Mouse (Mus musculus) macrophage (primary cell): ENCODE measurements around the gene Hnf4a. TPM values are rescaled to one million over a fixed set of nuclear protein-coding genes. Genes with fewer than 3 reads are reported as not detected.
"Not testable (repeated sequence)": the region's sequence is repeated elsewhere in the genome, so short reads cannot be mapped to it uniquely, and the experiment has no call there.

Source experiments
- H3K27ac ChIP-seq: fragments of 350-480 bp; formaldehyde crosslinking; 2 replicates; pipeline ENCODE4 v1.9.0; 2021
- H3K36me3 ChIP-seq: fragments of 350-480 bp; formaldehyde crosslinking; 2 replicates; pipeline ENCODE4 v1.9.0; 2021; ENCODE audit errors: inconsistent target
- H3K4me3 ChIP-seq: fragments of 350-480 bp; formaldehyde crosslinking; 2 replicates; pipeline ENCODE4 v1.9.0; 2021; ENCODE audit errors: inconsistent target
- H3K79me2 ChIP-seq: fragments of 350-480 bp; formaldehyde crosslinking; 2 replicates; pipeline ENCODE4 v1.9.0; 2021; ENCODE audit errors: inconsistent target
- WGBS: methylation state at CpG from one replicate; pipeline ENCODE4 v1.1.7; 2026; ENCODE audit warnings: inconsistent platforms; ENCODE audit not compliant: missing documents; 5-methylcytosine and 5-hydroxymethylcytosine counted together
- polyA plus RNA-seq: library from polyadenylated mRNA; stranded (reverse); fragments of 250-400 nt; gene quantifications from 3 replicates; pipeline ENCODE4 v1.2.4, GENCODE M21; 2018; ENCODE audit warnings: inconsistent platforms
- total RNA-seq, 78 experiments: library from RNA; depleted of rRNA; stranded (reverse); fragments of 250-400 nt; gene quantifications; 1 replicate in 9 of 78; 2 replicates in 24 of 78; 3 replicates in 43 of 78; 4 replicates in 2 of 78; pipeline ENCODE4 v1.2.4; 2018; ENCODE audit warnings: inconsistent platforms in 56 of 78

Hnf4a gene
- not detected for total RNA-seq (2018; cell fraction: chromatin; rRNA removed)
- total RNA-seq (2018; cell fraction: cytosol; rRNA removed) = not detected
- not detected for total RNA-seq (2018; cell fraction: nucleus; rRNA removed)
- not detected in 3 replicates for polyA plus RNA-seq

- WGBS = 86% methylated on average over 10 of the region's 10 CpGs
- Histone ChIP-seq H3K4me3 (no peak within 1 kb of the TSS), H3K27ac (no peak within 1 kb of the TSS), H3K36me3 (no peaks in the 10 kb centered on the region), H3K79me2 (no peaks in the 10 kb centered on the region)
These were observed at the start of gene Hnf4a for GRCm38 (mm10) chr2:163506300-163507004. Hnf4a (plus strand) TSS chr2:163506808.

GRCm38 (mm10) chr2:163458539-163459265, 47.9 kb upstream of the Hnf4a start:
- WGBS = 33% methylated on average over 27 of the region's 27 CpGs
- H3K79me2 ChIP-seq = no peaks in the 10 kb centered on the region

GRCm38 (mm10) chr2:163459380-163459779, 47.2 kb upstream of the Hnf4a start:
- Histone ChIP-seq H3K4me3 (no peak overlapping the region), H3K27ac (no peak overlapping the region), H3K79me2 (no peaks in the 10 kb centered on the region), H3K36me3 (no peaks in the 10 kb centered on the region)
- WGBS = 48% methylated on average over 10 of the region's 10 CpGs

More at GRCm38 (mm10) chr2:163458539-163459265, 47.9 kb upstream of the Hnf4a start:
- H3K36me3 ChIP-seq = no peaks in the 10 kb centered on the region
- H3K4me3 ChIP-seq = no peak overlapping the region
- H3K27ac ChIP-seq = no peak overlapping the region

DNA sequence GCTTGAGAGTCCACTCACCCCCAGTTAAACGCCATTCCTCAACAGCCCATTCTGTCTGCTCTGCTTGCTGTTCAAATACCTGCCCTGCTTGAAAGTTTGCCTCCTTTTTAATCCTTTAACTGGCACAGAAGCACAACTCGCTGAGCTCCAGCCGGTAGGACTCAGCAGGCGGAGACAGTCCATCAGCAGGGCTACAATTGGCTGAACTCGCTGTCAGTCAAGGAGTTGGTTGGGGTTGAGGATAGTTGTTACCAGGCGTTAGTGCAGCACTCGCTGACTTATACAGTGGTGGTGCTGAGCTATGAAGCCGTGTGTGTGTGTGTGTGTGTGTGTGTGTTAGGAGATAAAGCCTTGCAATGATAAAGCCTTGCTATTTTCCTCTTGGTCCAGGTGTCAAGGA, 46.0 kb upstream of the Hnf4a start:
- WGBS = 94% methylated on average over 8 of the region's 8 CpGs
- no peaks in the 10 kb centered on the region for H3K36me3 ChIP-seq

DNA sequence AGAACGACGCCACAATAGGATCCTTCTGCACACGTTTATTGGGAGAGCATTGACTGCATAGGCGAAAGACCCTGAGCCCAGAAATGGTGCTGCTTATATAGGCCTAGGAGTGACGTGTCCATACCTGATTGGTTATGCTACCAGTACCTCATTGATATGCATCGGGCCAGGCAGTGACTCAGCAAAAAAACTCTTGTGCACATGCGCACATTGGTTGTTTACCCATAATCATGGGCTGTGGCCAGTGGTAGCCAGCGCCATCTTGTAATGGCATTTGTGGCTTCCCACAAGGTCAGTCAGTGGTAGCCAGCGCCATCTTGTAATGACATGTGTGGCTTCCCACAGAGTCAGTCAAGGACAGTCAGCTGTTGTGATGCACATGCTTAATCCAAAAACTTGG, 45.3 kb upstream of the Hnf4a start:
- 86% methylated on average over 8 of the region's 9 CpGs for WGBS

More for the DNA sequence above, 46.0 kb upstream of the Hnf4a start:
- H3K27ac ChIP-seq = no peak overlapping the region
- no peaks in the 10 kb centered on the region for H3K79me2 ChIP-seq
- H3K4me3 ChIP-seq = no peak overlapping the region

GRCm38 (mm10) chr2:163462386-163462785, 44.2 kb upstream of the Hnf4a start:
- Histone ChIP-seq H3K27ac (no peak overlapping the region), H3K79me2 (no peaks in the 10 kb centered on the region), H3K4me3 (no peak overlapping the region), H3K36me3 (no peaks in the 10 kb centered on the region)
- 81% methylated on average over 5 of the region's 5 CpGs for WGBS

More for the DNA sequence above, 45.3 kb upstream of the Hnf4a start:
- not testable (repeated sequence) for H3K27ac ChIP-seq, H3K79me2 ChIP-seq, H3K4me3 ChIP-seq, H3K36me3 ChIP-seq

GRCm38 (mm10) chr2:163462801-163463200, 43.8 kb upstream of the Hnf4a start:
- Histone ChIP-seq H3K27ac (no peak overlapping the region), H3K4me3 (no peak overlapping the region), H3K36me3 (no peaks in the 10 kb centered on the region), H3K79me2 (no peaks in the 10 kb centered on the region)
- 83% methylated on average over 11 of the region's 11 CpGs for WGBS

GRCm38 (mm10) chr2:163463251-163463769, 43.3 kb upstream of the Hnf4a start:
- H3K79me2 ChIP-seq = no peaks in the 10 kb centered on the region
- no peak overlapping the region for H3K4me3 ChIP-seq
- no peaks in the 10 kb centered on the region for H3K36me3 ChIP-seq
- no peak overlapping the region for H3K27ac ChIP-seq
- 76% methylated on average over 10 of the region's 10 CpGs for WGBS

- WGBS = 86% methylated on average over 4 of the region's 4 CpGs
- H3K4me3 ChIP-seq = no peak overlapping the region
- H3K36me3 ChIP-seq = no peaks in the 10 kb centered on the region
- no peak overlapping the region for H3K27ac ChIP-seq
- H3K79me2 ChIP-seq = no peaks in the 10 kb centered on the region
These were observed 42.6 kb upstream of the Hnf4a start for GRCm38 (mm10) chr2:163463998-163464397.

DNA sequence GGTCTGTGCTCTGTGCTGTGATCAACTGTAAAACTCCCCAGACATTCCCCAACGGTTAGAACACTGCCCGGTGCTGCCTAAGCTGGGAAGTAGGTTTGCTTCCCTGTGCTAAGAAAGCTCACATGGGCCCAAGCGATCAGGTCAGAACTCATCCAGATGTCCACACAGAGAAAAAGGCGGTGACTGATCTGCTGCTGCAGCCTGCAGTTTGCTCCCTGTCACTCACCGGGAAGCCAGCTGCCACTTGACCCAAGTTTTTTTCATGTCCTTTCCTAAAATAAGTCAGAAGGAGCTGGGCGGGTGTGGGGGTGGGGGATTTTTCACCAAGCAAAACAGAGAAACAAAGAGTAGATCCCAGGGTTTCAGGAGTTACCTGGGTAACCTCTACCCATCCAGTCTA, 42.0 kb upstream of the Hnf4a start:
- Histone ChIP-seq H3K4me3 (no peak overlapping the region), H3K27ac (no peak overlapping the region), H3K79me2 (no peaks in the 10 kb centered on the region), H3K36me3 (no peaks in the 10 kb centered on the region)
- 85% methylated on average over 6 of the region's 6 CpGs for WGBS

GRCm38 (mm10) chr2:163466771-163467170, 39.8 kb upstream of the Hnf4a start:
- WGBS = 84% methylated on average over 8 of the region's 8 CpGs
- no peak overlapping the region for H3K4me3 ChIP-seq
- H3K36me3 ChIP-seq = no peaks in the 10 kb centered on the region
- H3K27ac ChIP-seq = no peak overlapping the region
- no peaks in the 10 kb centered on the region for H3K79me2 ChIP-seq

DNA sequence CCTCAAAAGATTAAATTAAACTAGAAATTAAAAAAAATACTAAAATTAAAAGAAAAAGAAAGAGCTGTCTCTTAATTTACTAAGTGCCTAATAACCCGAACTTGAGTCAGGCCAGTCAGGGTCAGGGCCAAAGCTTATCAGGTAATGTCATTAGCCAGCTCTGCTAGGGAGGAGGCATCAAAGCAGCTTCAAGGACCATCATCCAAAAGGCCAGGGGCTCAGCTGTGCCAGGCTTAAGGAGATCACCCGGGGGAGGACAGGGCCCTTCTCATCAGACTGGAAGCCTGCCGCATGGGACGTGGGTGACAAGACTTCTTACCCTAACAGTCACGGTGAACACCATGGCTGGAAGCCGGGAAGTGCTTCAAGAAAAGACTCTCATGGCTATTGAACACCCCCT, 39.0 kb upstream of the Hnf4a start:
- Histone ChIP-seq H3K4me3 (no peak overlapping the region), H3K36me3 (no peaks in the 10 kb centered on the region)
- WGBS = 93% methylated on average over 6 of the region's 6 CpGs

DNA sequence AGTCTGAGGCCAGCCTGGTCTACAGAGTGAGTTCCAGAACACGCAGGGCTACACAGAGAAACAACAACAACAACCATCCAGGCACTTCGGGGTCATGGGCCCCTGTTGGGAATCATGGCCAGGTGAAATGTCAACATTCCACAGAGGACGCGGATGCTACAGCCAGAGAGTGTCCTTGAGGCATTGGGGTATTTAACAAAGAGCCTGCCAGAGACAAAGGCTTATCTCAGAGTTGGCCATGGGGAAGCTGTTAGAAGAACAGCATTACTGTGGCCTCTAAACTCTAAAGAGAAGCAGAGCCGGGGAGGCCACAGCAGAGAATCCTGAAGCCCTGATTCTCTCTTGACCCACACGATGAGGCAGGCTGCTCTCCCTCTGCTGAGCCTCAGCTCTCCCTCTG, 37.7 kb upstream of the Hnf4a start:
- H3K79me2 ChIP-seq = no peaks in the 10 kb centered on the region
- WGBS = 94% methylated on average over 6 of the region's 6 CpGs
- no peaks in the 10 kb centered on the region for H3K36me3 ChIP-seq
- H3K27ac ChIP-seq = no peak overlapping the region
- no peak overlapping the region for H3K4me3 ChIP-seq

More for the DNA sequence above, 39.0 kb upstream of the Hnf4a start:
- no peaks in the 10 kb centered on the region for H3K79me2 ChIP-seq
- H3K27ac ChIP-seq = no peak overlapping the region

GRCm38 (mm10) chr2:163469711-163470110, 36.9 kb upstream of the Hnf4a start:
- Histone ChIP-seq H3K36me3 (no peaks in the 10 kb centered on the region), H3K79me2 (no peaks in the 10 kb centered on the region), H3K27ac (no peak overlapping the region), H3K4me3 (no peak overlapping the region)
- WGBS = 92% methylated on average over 15 of the region's 15 CpGs

DNA sequence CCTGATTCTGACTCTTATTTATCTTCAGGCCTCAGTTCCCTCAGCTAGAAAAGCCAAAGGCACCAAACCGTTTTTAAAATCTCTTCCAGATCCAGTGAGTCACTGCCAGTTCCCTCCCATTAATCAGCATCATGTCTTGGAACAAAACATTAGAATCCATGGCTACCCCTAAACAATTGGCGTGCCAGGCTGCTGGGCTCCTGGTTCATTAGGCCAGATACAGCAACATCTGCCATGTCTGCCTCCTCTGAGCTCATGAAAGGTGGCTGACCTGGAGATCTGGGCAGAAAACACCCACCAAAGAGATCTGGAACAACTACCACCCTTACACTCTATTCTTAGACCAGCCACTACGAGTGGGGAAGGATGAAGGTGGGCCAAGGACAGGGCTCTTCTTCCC, 35.5 kb upstream of the Hnf4a start:
- Histone ChIP-seq H3K27ac (no peak overlapping the region), H3K36me3 (no peaks in the 10 kb centered on the region), H3K79me2 (no peaks in the 10 kb centered on the region), H3K4me3 (no peak overlapping the region)
- 89% methylated on average over 3 of the region's 3 CpGs for WGBS
